Mouse (Mus musculus): ENCODE results near the gene Kcnj9.

GRCm38 (mm10) chr1:172376758-172377458 lies 47.8 kb upstream of the Kcnj9 start:
- TF ChIP-seq CTCF (IDR thresholded peaks at IDR 0.05; ENCODE audit: control insufficient read depth, insufficient read depth, low read length) (no peak), POLR2A (IDR thresholded peaks at IDR 0.05; ENCODE audit: borderline replicate concordance, control insufficient read depth, low read depth, low read length) (peak; percentile 23; the same call in 1 of the 2 replicates)

Measured in bone marrow, adult 2 months (tissue).